24 mouse cellular contexts compared by ENCODE assay signal in the genomic region with DNA sequence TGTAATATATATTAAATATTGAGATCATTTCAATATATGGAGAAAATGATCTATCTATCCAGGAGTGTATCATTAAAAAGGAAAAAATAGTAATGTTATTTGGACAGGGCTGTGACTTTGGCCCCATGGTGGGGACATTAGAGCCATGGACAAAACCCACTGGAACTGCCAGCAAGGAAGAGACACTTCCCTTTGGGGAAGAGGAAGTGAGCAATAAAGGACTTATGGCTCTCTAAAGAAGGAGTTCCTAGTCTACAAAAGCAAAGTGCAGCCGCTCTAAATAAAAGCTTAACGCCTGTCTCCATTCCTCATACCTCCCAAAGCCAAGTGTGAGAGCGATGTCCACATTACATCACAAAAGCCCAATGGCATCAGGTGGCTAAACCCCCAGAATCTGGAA.
DNase-seq lines count a peak whose midpoint lies in the region; ATAC-seq and TF ChIP-seq lines count a peak whose summit lies in the region.
"Had no signal": no experiment of that assay in that cellular context is flagged by ENCODE, and none has a peak within 500 bp of the region (broad histone marks: within the 10 kb centered on the region; RNA-seq: fewer than 3 reads in every experiment).

No protein-coding gene starts in this region.

- no peak overlapping the region for H3K4me2 ChIP-seq in midbrain, embryonic 11.5 days
- H3K4me2 ChIP-seq in midbrain, embryonic 16.5 days (ENCODE audit: low read length): no peak overlapping the region
- no peak overlapping the region for H3K4me2 ChIP-seq in CH12.LX (ENCODE audit: insufficient read depth, low read depth, poor library complexity, severe bottlenecking)
- H3K4me2 ChIP-seq in midbrain, postnatal 0 days (ENCODE audit: low read depth, low read length, poor library complexity, severe bottlenecking): no peak overlapping the region
- H3K4me2 ChIP-seq: embryonic facial prominence, embryonic 12.5 days; forebrain, embryonic 13.5 days; forebrain, embryonic 15.5 days had no signal

- 0 out of 2 replicates have a peak, but pooled peaks have one; percentile 24 for TF ChIP-seq EP300 in CH12.LX (IDR thresholded peaks at IDR 0.05; ENCODE audit: low read length)

- TF ChIP-seq POLR2A in CH12.LX (IDR thresholded peaks at IDR 0.05; ENCODE audit: low read depth, low read length): no peak

- no peak for TF ChIP-seq RAD21 in CH12.LX (IDR thresholded peaks at IDR 0.05; ENCODE audit: low read depth, low read length)

- no peaks in the 10 kb centered on the region for H3K79me2 ChIP-seq in CH12.LX (replicated peaks; ENCODE audit: control insufficient read depth, extremely low read depth, insufficient read depth, poor library complexity, severe bottlenecking)

- H3K27me3 ChIP-seq in midbrain, embryonic 11.5 days (ENCODE audit: control insufficient read depth, insufficient read depth, low read length): no peaks in the 10 kb centered on the region
- no peaks in the 10 kb centered on the region for H3K27me3 ChIP-seq in midbrain, embryonic 16.5 days (ENCODE audit: control insufficient read depth, insufficient read depth, low read depth, low read length)
- no peaks in the 10 kb centered on the region for H3K27me3 ChIP-seq in CH12.LX (replicated peaks)
- H3K27me3 ChIP-seq in midbrain, postnatal 0 days (ENCODE audit: insufficient read depth, low read length): no peaks in the 10 kb centered on the region
- H3K27me3 ChIP-seq: embryonic facial prominence, embryonic 12.5 days; forebrain, embryonic 13.5 days; forebrain, embryonic 15.5 days had no signal

- ATAC-seq in midbrain, embryonic 11.5 days (ENCODE audit: low FRiP score): no peak
- ATAC-seq in midbrain, embryonic 16.5 days: no peak
- ATAC-seq in granulocyte monocyte progenitor cell, adult 5-6 weeks (replicated peaks; ENCODE audit: poor library complexity, severe bottlenecking): peak; percentile 57
- peak; percentile 48 for ATAC-seq in megakaryocyte progenitor cell, adult 5-6 weeks (replicated peaks; ENCODE audit: poor library complexity)
- no peak for ATAC-seq in midbrain, postnatal 0 days (ENCODE audit: low FRiP score)
- ATAC-seq: activated CD4-positive, CD25-positive, alpha-beta regulatory T cell, adult 4 months; CD4-positive, CD25-positive, alpha-beta regulatory T cell, adult 4 months; forebrain, embryonic 13.5 days; forebrain, embryonic 15.5 days had no signal

- 86% methylated on average over 3 of the region's 3 CpGs for WGBS in midbrain, embryonic 11.5 days
- WGBS in midbrain, embryonic 16.5 days: 92% methylated on average over 3 of the region's 3 CpGs
- WGBS in midbrain, postnatal 0 days: 73% methylated on average over 3 of the region's 3 CpGs

- H3K9ac ChIP-seq in midbrain, embryonic 11.5 days (ENCODE audit: low read length): no peak overlapping the region
- H3K9ac ChIP-seq in midbrain, embryonic 16.5 days (ENCODE audit: low read depth, low read length): no peak overlapping the region
- no peak overlapping the region for H3K9ac ChIP-seq in CH12.LX (ENCODE audit: insufficient read depth, low read depth)
- H3K9ac ChIP-seq in midbrain, postnatal 0 days (replicated peaks; ENCODE audit: low read length, poor library complexity, severe bottlenecking): no peak overlapping the region
- H3K9ac ChIP-seq: embryonic facial prominence, embryonic 12.5 days; forebrain, embryonic 13.5 days; forebrain, embryonic 15.5 days; forebrain, postnatal 0 days had no signal

- no peak for TF ChIP-seq CTCF in CH12.LX (conservative IDR thresholded peaks at IDR 0.05 in 1 of 2, IDR thresholded peaks at IDR 0.05 in 1 of 2; ENCODE audit: low read depth in 2 of 2, low read length in 2 of 2)
- no peak for TF ChIP-seq CTCF in midbrain, postnatal 0 days (IDR thresholded peaks at IDR 0.05)

- no peak overlapping the region for H3K4me3 ChIP-seq in midbrain, embryonic 11.5 days (ENCODE audit: low read depth, low read length)
- H3K4me3 ChIP-seq in midbrain, embryonic 16.5 days (ENCODE audit: low read depth, low read length): no peak overlapping the region
- H3K4me3 ChIP-seq in CH12.LX (replicated peaks in 1 of 3; ENCODE audit: low read depth in 2 of 3, low read length in 2 of 3, poor library complexity in 1 of 3): no peak overlapping the region
- H3K4me3 ChIP-seq in midbrain, postnatal 0 days (ENCODE audit: low read depth, low read length): no peak overlapping the region
- H3K4me3 ChIP-seq: embryonic facial prominence, embryonic 10.5 days; embryonic facial prominence, embryonic 12.5 days; forebrain, embryonic 13.5 days; forebrain, embryonic 15.5 days had no signal

- H3K4me1 ChIP-seq in midbrain, embryonic 11.5 days (ENCODE audit: control insufficient read depth, insufficient read depth, low read length): 0 out of 2 replicates have a peak, but pooled peaks cover 2% of the 10 kb centered on the region
- no peaks in the 10 kb centered on the region for H3K4me1 ChIP-seq in midbrain, embryonic 16.5 days (ENCODE audit: control insufficient read depth, insufficient read depth, low read length)
- peaks cover 18 to 41% of the 10 kb centered on the region in 2 experiments for H3K4me1 ChIP-seq in CH12.LX (ENCODE audit: control insufficient read depth in 1 of 2, insufficient read depth in 2 of 2)
- no peaks in the 10 kb centered on the region for H3K4me1 ChIP-seq in midbrain, postnatal 0 days (ENCODE audit: insufficient read depth, low read length)

- no peak overlapping the region for H3K27ac ChIP-seq in midbrain, embryonic 11.5 days (ENCODE audit: low read depth, low read length)
- H3K27ac ChIP-seq in midbrain, embryonic 16.5 days (ENCODE audit: low read length): no peak overlapping the region
- H3K27ac ChIP-seq in CH12.LX (ENCODE audit: insufficient read depth, low read depth): no peak overlapping the region
- H3K27ac ChIP-seq in midbrain, postnatal 0 days (ENCODE audit: low read depth, low read length): no peak overlapping the region
- H3K27ac ChIP-seq: embryonic facial prominence, embryonic 10.5 days; embryonic facial prominence, embryonic 12.5 days; forebrain, embryonic 13.5 days; forebrain, embryonic 15.5 days had no signal

- DNase-seq in midbrain, embryonic 11.5 days (ENCODE audit: low spot score, missing footprints): peak; percentile 53
- no peak for DNase-seq in CH12.LX (ENCODE audit: extremely low read depth)
- DNase-seq in T-cell, adult 2 months (ENCODE audit: low spot score): no peak
- no peak for DNase-seq in midbrain, postnatal 0 days (ENCODE audit: low spot score)
- DNase-seq in lung, postnatal 14 days: no peak
- DNase-seq: adrenal gland, adult 8-10 months; adrenal gland, postnatal 14 days; adrenal gland, postnatal 36 days; B cell, adult 2 months; cerebellum, adult 18-20 months; cerebellum, adult 8-10 months; cerebellum, adult 9-11 months; cerebellum, postnatal 14 days; cerebellum, postnatal 36 days; forebrain, postnatal 0 days had no signal

- H3K36me3 ChIP-seq in midbrain, embryonic 11.5 days (ENCODE audit: control insufficient read depth, insufficient read depth, low read length): no peaks in the 10 kb centered on the region
- no peaks in the 10 kb centered on the region for H3K36me3 ChIP-seq in midbrain, embryonic 16.5 days (ENCODE audit: control insufficient read depth, insufficient read depth, low read length)
- no peaks in the 10 kb centered on the region for H3K36me3 ChIP-seq in CH12.LX (replicated peaks in 1 of 2; ENCODE audit: control insufficient read depth in 1 of 2, insufficient read depth in 1 of 2, low read length in 1 of 2)
- H3K36me3 ChIP-seq in midbrain, postnatal 0 days (ENCODE audit: insufficient read depth, low read length): no peaks in the 10 kb centered on the region
- H3K36me3 ChIP-seq: embryonic facial prominence, embryonic 10.5 days; embryonic facial prominence, embryonic 12.5 days; forebrain, embryonic 15.5 days had no signal

- in situ Hi-C loops in CH12.LX (cut with MboI; ENCODE audit: low pct_ligation_motif_present, low pct_unique_long_range_greater_than_20kb, low sequenced_read_pairs): no loop called here

- H3K9me3 ChIP-seq in midbrain, embryonic 11.5 days (ENCODE audit: control insufficient read depth, low read length): no peaks in the 10 kb centered on the region
- H3K9me3 ChIP-seq in midbrain, embryonic 16.5 days (replicated peaks; ENCODE audit: control insufficient read depth, low read length, poor library complexity, severe bottlenecking): no peaks in the 10 kb centered on the region
- H3K9me3 ChIP-seq in CH12.LX (replicated peaks; ENCODE audit: low read length): no peaks in the 10 kb centered on the region
- no peaks in the 10 kb centered on the region for H3K9me3 ChIP-seq in midbrain, postnatal 0 days (ENCODE audit: low read length)
- H3K9me3 ChIP-seq: embryonic facial prominence, embryonic 10.5 days; embryonic facial prominence, embryonic 12.5 days; forebrain, embryonic 13.5 days; forebrain, embryonic 15.5 days had no signal

- dilution Hi-C loops in CH12.LX (cut with MboI; ENCODE audit: extremely low pct_ligation_motif_present, extremely low pct_unique_long_range_greater_than_20kb, low sequenced_read_pairs): no loop called here

TF ChIP-seq in CH12.LX, 34 proteins besides CTCF, POLR2A, EP300 and RAD21:
- TF ChIP-seq JUND (conservative IDR thresholded peaks at IDR 0.05; ENCODE audit: low read depth, low read length) (no peak), ZC3H11A (IDR thresholded peaks at IDR 0.05; ENCODE audit: low read depth, low read length) (no peak), USF2 (conservative IDR thresholded peaks at IDR 0.05; ENCODE audit: low read depth, low read length) (no peak), SIN3A (IDR thresholded peaks at IDR 0.05; ENCODE audit: low read length) (no peak), RCOR1 (conservative IDR thresholded peaks at IDR 0.05; ENCODE audit: low read depth, low read length) (no peak), PAX5 (IDR thresholded peaks at IDR 0.05; ENCODE audit: low read length) (no peak), ZMIZ1 (IDR thresholded peaks at IDR 0.05; ENCODE audit: low read depth, low read length) (no peak), ZNF384 (IDR thresholded peaks at IDR 0.05; ENCODE audit: low read depth, low read length) (no peak), TCF12 (IDR thresholded peaks at IDR 0.05; ENCODE audit: low read depth, low read length) (no peak), MAX (IDR thresholded peaks at IDR 0.05; ENCODE audit: low read length) (no peak), KAT2A (IDR thresholded peaks at IDR 0.05; ENCODE audit: insufficient replicate concordance, low read length) (no peak), JUN (IDR thresholded peaks at IDR 0.05; ENCODE audit: insufficient read depth, low read depth, low read length) (no peak), NRF1 (IDR thresholded peaks at IDR 0.05; ENCODE audit: low read depth, low read length) (no peak), ZKSCAN1 (IDR thresholded peaks at IDR 0.05; ENCODE audit: borderline replicate concordance, low read depth, low read length) (no peak), MEF2A (IDR thresholded peaks at IDR 0.05; ENCODE audit: borderline replicate concordance, low read depth, low read length) (no peak), USF1 (IDR thresholded peaks at IDR 0.05; ENCODE audit: low read depth, low read length) (no peak)

Comparison
In these comparisons a context has a peak if more than half of its experiments do, and no peak if none do; other contexts are left out.
1. ATAC-seq: peak in granulocyte monocyte progenitor cell, adult 5-6 weeks (single experiment) and megakaryocyte progenitor cell, adult 5-6 weeks (single experiment); none in midbrain, embryonic 11.5 days (single experiment), midbrain, embryonic 16.5 days (single experiment) and midbrain, postnatal 0 days (single experiment).